Mouse (Mus musculus) testis, adult 2 months (tissue): ENCODE results near the gene Irgc1.
A peak's percentile ranks its signal among the peaks of the same experiment; 100 is the strongest.

ENCODE experiments used
- CTCF ChIP-seq: fragments of 200-500 bp; IDR thresholded peaks from 2 replicates; pipeline ENCODE4 v1.5.1; 2012; ENCODE audit warnings: low read depth, mild to moderate bottlenecking, inconsistent platforms, low read length, moderate library complexity; ENCODE audit not compliant: control insufficient read depth, insufficient read depth, insufficient replicate concordance
- POLR2A ChIP-seq: fragments of 200-500 bp; IDR thresholded peaks from 2 replicates; pipeline ENCODE4 v1.6.1; 2012; ENCODE audit warnings: low read depth, mild to moderate bottlenecking, inconsistent platforms, low read length, moderate library complexity; ENCODE audit not compliant: control insufficient read depth

GRCm38 (mm10) chr7:24473913-24474529 lies 21.9 kb upstream of the Irgc1 start:
- peak; percentile 96 for TF ChIP-seq CTCF
- no peak for TF ChIP-seq POLR2A
